Comparison of ENCODE assay signal across 14 mouse cellular contexts in genomic region chr1:167082506-167083100, GRCm38 (mm10).
DNase-seq lines count a peak whose midpoint lies in the region; ATAC-seq and TF ChIP-seq lines count a peak whose summit lies in the region.
"Had no signal": no experiment of that assay in that cellular context is flagged by ENCODE, and none has a peak within 500 bp of the region (broad histone marks: within the 10 kb centered on the region; RNA-seq: fewer than 3 reads in every experiment).

No protein-coding gene starts in this region.

- no peak overlapping the region for H3K9ac ChIP-seq in lung, postnatal 0 days (replicated peaks; ENCODE audit: low read depth)
- H3K9ac ChIP-seq in hindbrain, embryonic 11.5 days (ENCODE audit: low read depth, low read length) = 0 out of 2 replicates have a peak overlapping the region, but pooled peaks have one; percentile 4
- H3K9ac ChIP-seq in midbrain, embryonic 14.5 days (replicated peaks; ENCODE audit: low read length) = no peak overlapping the region
- H3K9ac ChIP-seq: heart, embryonic 13.5 days; liver, postnatal 0 days had no signal

- no peaks in the 10 kb centered on the region for H3K36me3 ChIP-seq in lung, postnatal 0 days (ENCODE audit: insufficient read depth, low read length)
- H3K36me3 ChIP-seq in hindbrain, embryonic 11.5 days (ENCODE audit: control insufficient read depth, insufficient read depth, low read length) = no peaks in the 10 kb centered on the region
- H3K36me3 ChIP-seq in midbrain, embryonic 14.5 days (ENCODE audit: control insufficient read depth, insufficient read depth, low read length) = peaks cover 13% of the 10 kb centered on the region; the same call in 1 of the 2 replicates
- H3K36me3 ChIP-seq: heart, embryonic 13.5 days; limb, embryonic 10.5 days had no signal

- peak; percentile 70 for ATAC-seq in lung, postnatal 0 days
- peak; percentile 93 for ATAC-seq in hindbrain, embryonic 11.5 days (ENCODE audit: low FRiP score)
- ATAC-seq in midbrain, embryonic 14.5 days (ENCODE audit: low FRiP score, low TSS enrichment) = peak; percentile 85
- ATAC-seq: liver, postnatal 0 days had no signal

- no peak for TF ChIP-seq CTCF in lung, postnatal 0 days (IDR thresholded peaks at IDR 0.05)

- TF ChIP-seq EP300 in lung, postnatal 0 days (IDR thresholded peaks at IDR 0.05) = no peak

- no peaks in the 10 kb centered on the region for H3K9me3 ChIP-seq in lung, postnatal 0 days (ENCODE audit: low read length)
- no peaks in the 10 kb centered on the region for H3K9me3 ChIP-seq in hindbrain, embryonic 11.5 days (ENCODE audit: control insufficient read depth, low read length)
- no peaks in the 10 kb centered on the region for H3K9me3 ChIP-seq in midbrain, embryonic 14.5 days (ENCODE audit: control insufficient read depth, low read length)
- H3K9me3 ChIP-seq: heart, embryonic 13.5 days; limb, embryonic 10.5 days had no signal

- 30% methylated on average over 4 of the region's 4 CpGs for WGBS in lung, postnatal 0 days
- WGBS in hindbrain, embryonic 11.5 days = 16% methylated on average over 4 of the region's 4 CpGs
- 3% methylated on average over 4 of the region's 4 CpGs for WGBS in midbrain, embryonic 14.5 days

- H3K27me3 ChIP-seq in lung, postnatal 0 days (replicated peaks; ENCODE audit: insufficient read depth, low read length) = no peaks in the 10 kb centered on the region
- H3K27me3 ChIP-seq in hindbrain, embryonic 11.5 days (ENCODE audit: control insufficient read depth, insufficient read depth, low read length) = no peaks in the 10 kb centered on the region
- no peaks in the 10 kb centered on the region for H3K27me3 ChIP-seq in midbrain, embryonic 14.5 days (ENCODE audit: control insufficient read depth, insufficient read depth, low read length)
- H3K27me3 ChIP-seq: heart, embryonic 13.5 days; megakaryocyte, embryonic 14.5 days had no signal

- no peak overlapping the region for H3K4me3 ChIP-seq in lung, postnatal 0 days (ENCODE audit: low read depth, low read length)
- no peak overlapping the region for H3K4me3 ChIP-seq in hindbrain, embryonic 11.5 days (ENCODE audit: low read depth, low read length)
- no peak overlapping the region for H3K4me3 ChIP-seq in midbrain, embryonic 14.5 days (replicated peaks; ENCODE audit: low read depth, low read length)
- H3K4me3 ChIP-seq: heart, embryonic 13.5 days; limb, embryonic 10.5 days; megakaryocyte, embryonic 14.5 days had no signal

- no peak overlapping the region for H3K4me2 ChIP-seq in lung, postnatal 0 days (replicated peaks; ENCODE audit: low read depth, low read length)
- no peak overlapping the region for H3K4me2 ChIP-seq in hindbrain, embryonic 11.5 days (replicated peaks; ENCODE audit: low read depth, low read length)
- H3K4me2 ChIP-seq in midbrain, embryonic 14.5 days (ENCODE audit: low read length) = no peak overlapping the region
- H3K4me2 ChIP-seq: heart, embryonic 13.5 days had no signal

- no peak overlapping the region for H3K27ac ChIP-seq in lung, postnatal 0 days (ENCODE audit: low read length)
- H3K27ac ChIP-seq in hindbrain, embryonic 11.5 days (ENCODE audit: low read depth, low read length) = peak overlapping the region; percentile 79
- peak overlapping the region; percentile 83 for H3K27ac ChIP-seq in midbrain, embryonic 14.5 days (replicated peaks; ENCODE audit: low read depth, low read length)
- H3K27ac ChIP-seq: heart, embryonic 13.5 days; limb, embryonic 10.5 days had no signal

- H3K4me1 ChIP-seq in lung, postnatal 0 days (ENCODE audit: insufficient read depth, low read depth, low read length) = no peaks in the 10 kb centered on the region
- 0 out of 2 replicates have a peak, but pooled peaks cover 2% of the 10 kb centered on the region for H3K4me1 ChIP-seq in hindbrain, embryonic 11.5 days (replicated peaks; ENCODE audit: control insufficient read depth, insufficient read depth, low read length)
- peaks cover 30% of the 10 kb centered on the region for H3K4me1 ChIP-seq in midbrain, embryonic 14.5 days (ENCODE audit: control insufficient read depth, insufficient read depth, low read length)
- H3K4me1 ChIP-seq: heart, embryonic 13.5 days; megakaryocyte, embryonic 14.5 days had no signal

- no peak for DNase-seq in lung, postnatal 0 days (ENCODE audit: low spot score)
- DNase-seq in lung, postnatal 25 days (ENCODE audit: low spot score) = no peak
- DNase-seq in hindbrain, embryonic 11.5 days (ENCODE audit: low spot score) = peak; percentile 73
- peak; percentile 83 for DNase-seq in midbrain, embryonic 14.5 days
- peak; percentile 75 for DNase-seq in retina, postnatal 1 day
- no peak for DNase-seq in urinary bladder, postnatal 25 days (ENCODE audit: low spot score)
- DNase-seq in ovary, postnatal 36 days (ENCODE audit: low spot score) = no peak
- DNase-seq in testis, postnatal 14 days (ENCODE audit: low spot score) = no peak
- DNase-seq: cerebellum, adult 8-10 months; liver, postnatal 0 days; thymus, postnatal 14 days had no signal

Comparison
In these comparisons a context has a peak if more than half of its experiments do, and no peak if none do; other contexts are left out.
1. DNase-seq: peak in hindbrain, embryonic 11.5 days (single experiment), midbrain, embryonic 14.5 days (single experiment) and retina, postnatal 1 day (single experiment); none in lung, postnatal 0 days (single experiment), lung, postnatal 25 days (single experiment), urinary bladder, postnatal 25 days (single experiment), ovary, postnatal 36 days (single experiment) and testis, postnatal 14 days (single experiment).
2. Peak in every context shown above with its lines, with median percentiles within 50 percentile points of each other: ATAC-seq.